Mouse (Mus musculus) lung, postnatal 0 days (tissue): ENCODE data around the gene Prdm11.

Experiments used
- CTCF ChIP-seq: IDR thresholded peaks from 2 replicates; pipeline ENCODE4 v1.5.1; 2016; ENCODE audit warnings: antibody characterized with exemption, mild to moderate bottlenecking
- EP300 ChIP-seq: IDR thresholded peaks from 2 replicates; pipeline ENCODE4 v1.6.1; 2016; ENCODE audit warnings: antibody characterized with exemption, mild to moderate bottlenecking, control low read depth

DNA sequence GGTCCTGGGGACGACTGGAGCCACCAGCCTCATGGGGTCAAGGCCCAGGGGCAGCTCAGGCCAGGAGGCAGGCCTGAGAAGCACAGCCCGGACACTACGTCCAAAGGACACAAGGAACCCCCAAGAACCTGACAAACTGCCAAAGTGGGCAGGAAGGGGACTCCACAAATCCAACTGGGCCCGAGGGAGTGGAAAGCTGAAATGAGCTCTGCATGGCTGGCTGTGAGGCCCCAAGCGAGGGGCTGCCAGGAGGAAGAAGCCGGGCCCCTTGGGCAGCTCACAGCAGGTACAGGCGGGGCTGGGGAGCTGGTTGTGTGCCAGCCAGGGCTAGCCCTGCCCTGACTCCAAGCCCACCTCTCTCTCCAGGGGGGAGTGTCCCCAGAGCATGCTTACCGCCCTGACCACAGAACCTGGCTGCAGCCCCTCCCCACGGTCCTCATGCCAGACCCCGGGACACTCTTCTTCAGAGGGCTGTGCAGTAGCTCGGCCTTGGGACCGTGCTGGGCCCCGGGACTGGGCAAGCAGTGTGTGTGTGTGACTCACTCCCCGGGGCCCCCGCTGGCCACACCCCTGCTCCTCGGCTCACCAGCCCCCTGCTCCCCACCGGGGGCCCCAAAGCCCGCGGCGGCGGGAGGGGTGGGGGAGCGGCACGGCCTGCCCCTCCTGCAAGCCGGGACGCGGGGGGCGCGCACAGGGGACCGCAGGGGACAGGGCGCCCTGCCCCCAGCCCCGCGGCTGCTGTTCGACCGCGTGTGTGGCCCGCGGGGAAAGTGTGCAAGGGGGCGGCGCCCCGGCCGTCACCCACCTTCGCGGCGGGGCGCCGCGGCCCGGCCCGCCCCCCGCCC is 31.7 kb downstream of the Prdm11 start:
- TF ChIP-seq CTCF (no peak), EP300 (no peak)
